Mouse (Mus musculus) limb, embryonic 15.5 days (tissue): ENCODE data around the gene Xrcc4. TPM values are rescaled to one million over a fixed set of nuclear protein-coding genes. Genes with fewer than 3 reads are reported as not detected.
"Not testable (repeated sequence)": the region's sequence is repeated elsewhere in the genome, so short reads cannot be mapped to it uniquely, and the experiment has no call there.

ENCODE experiments used
- ATAC-seq: fragments of 200-750 bp; cut with Nextera tagmentation; 2 replicates; pipeline ENCODE4 v1.8.0; 2017; ENCODE audit warnings: low read depth, moderate TSS enrichment; ENCODE audit not compliant: insufficient number of reproducible peaks, low FRiP score, low TSS enrichment
- H3K27ac ChIP-seq: fragments of 300-500 bp; sonication (generic); 2 replicates; pipeline ENCODE4 v1.5.1; 2015; ENCODE audit warnings: moderate library complexity, mild to moderate bottlenecking, inconsistent platforms
- H3K27me3 ChIP-seq: fragments of 300-500 bp; sonication (generic); 2 replicates; pipeline ENCODE4 v1.6.1; 2015; ENCODE audit warnings: inconsistent platforms
- H3K36me3 ChIP-seq: fragments of 300-500 bp; sonication (generic); 2 replicates; pipeline ENCODE4 v1.6.1; 2015; ENCODE audit warnings: inconsistent platforms
- H3K4me1 ChIP-seq: fragments of 300-500 bp; sonication (generic); 2 replicates; pipeline ENCODE4 v1.6.1; 2015; ENCODE audit warnings: inconsistent platforms
- H3K4me2 ChIP-seq: fragments of 300-500 bp; sonication (generic); 2 replicates; pipeline ENCODE4 v1.6.1; 2015; ENCODE audit warnings: mild to moderate bottlenecking, inconsistent platforms
- H3K4me3 ChIP-seq: fragments of 300-500 bp; sonication (generic); 2 replicates; pipeline ENCODE4 v1.5.1; 2015; ENCODE audit warnings: mild to moderate bottlenecking, inconsistent platforms
- H3K9ac ChIP-seq: fragments of 300-500 bp; sonication (generic); 2 replicates; pipeline ENCODE4 v1.6.1; 2015; ENCODE audit warnings: inconsistent platforms
- H3K9me3 ChIP-seq: fragments of 300-500 bp; sonication (generic); 2 replicates; pipeline ENCODE4 v1.6.1; 2016; ENCODE audit warnings: inconsistent platforms
- WGBS: fragments of 180-500 bp; shearing (Covaris S2); methylation state at CpG from one replicate; pipeline ENCODE4 v1.1.7; 2015; 5-methylcytosine and 5-hydroxymethylcytosine counted together
- polyA plus RNA-seq: library from polyadenylated mRNA; unstranded; fragments of >200 nt; fragmentation: Nextera tagmentation; extraction: Ambion mirVana; gene quantifications from 2 replicates; pipeline ENCODE4 v1.2.1, GENCODE M21; 2015

The Xrcc4 gene
- 11.2 and 14.8 TPM in 2 replicates for polyA plus RNA-seq

DNA sequence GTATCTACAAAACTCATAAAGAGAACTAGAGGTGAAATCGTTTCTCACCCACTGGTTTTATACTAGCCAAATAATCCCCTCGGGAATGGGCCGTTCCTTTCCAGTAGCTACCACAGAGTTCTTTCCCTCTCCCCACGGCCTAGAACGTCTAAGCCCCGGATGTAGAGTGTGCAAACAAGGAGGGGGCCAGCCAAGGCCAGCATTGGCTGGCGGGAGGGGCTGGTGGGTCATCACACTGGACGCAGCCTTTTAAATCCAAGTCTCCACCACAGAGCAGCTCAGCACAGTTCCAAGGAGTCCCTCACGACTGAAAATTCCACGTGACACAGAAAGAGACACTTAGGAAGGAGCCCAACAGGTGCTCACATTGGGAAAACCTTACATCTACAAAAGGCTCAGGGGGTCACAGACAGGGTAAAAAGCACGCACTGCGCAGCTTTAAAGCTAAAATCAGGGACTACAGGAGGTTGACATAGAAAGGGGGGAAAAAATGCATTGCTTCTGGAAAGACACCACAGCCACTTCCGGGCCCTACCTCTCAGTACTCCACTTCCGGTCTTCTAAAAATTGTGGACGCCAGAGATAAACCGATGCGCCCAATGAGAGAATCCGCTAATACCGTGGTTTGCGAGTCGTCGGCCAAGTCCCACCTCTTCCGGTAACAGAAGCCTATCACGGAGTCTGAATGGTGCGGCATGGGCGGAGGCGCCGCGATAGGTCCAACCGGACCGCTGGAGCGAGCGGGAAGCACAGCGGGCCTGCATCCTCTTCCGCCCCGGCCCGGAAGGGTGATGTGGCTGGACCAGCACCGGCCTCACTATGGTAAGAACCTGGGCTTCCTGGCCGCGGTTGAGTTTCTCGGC, at the start of gene Xrcc4, which contains the start of gene Tmem167:
Xrcc4 (minus strand) TSS at position 647 of the 863 bp plus-strand sequence.
Tmem167 (plus strand) TSS at position 162 of the 863 bp plus-strand sequence.
- H3K36me3 ChIP-seq, result 0 out of 2 replicates have a peak, but pooled peaks cover 2% of the 10 kb centered on the region
- ATAC-seq, result peak; percentile 100

DNA sequence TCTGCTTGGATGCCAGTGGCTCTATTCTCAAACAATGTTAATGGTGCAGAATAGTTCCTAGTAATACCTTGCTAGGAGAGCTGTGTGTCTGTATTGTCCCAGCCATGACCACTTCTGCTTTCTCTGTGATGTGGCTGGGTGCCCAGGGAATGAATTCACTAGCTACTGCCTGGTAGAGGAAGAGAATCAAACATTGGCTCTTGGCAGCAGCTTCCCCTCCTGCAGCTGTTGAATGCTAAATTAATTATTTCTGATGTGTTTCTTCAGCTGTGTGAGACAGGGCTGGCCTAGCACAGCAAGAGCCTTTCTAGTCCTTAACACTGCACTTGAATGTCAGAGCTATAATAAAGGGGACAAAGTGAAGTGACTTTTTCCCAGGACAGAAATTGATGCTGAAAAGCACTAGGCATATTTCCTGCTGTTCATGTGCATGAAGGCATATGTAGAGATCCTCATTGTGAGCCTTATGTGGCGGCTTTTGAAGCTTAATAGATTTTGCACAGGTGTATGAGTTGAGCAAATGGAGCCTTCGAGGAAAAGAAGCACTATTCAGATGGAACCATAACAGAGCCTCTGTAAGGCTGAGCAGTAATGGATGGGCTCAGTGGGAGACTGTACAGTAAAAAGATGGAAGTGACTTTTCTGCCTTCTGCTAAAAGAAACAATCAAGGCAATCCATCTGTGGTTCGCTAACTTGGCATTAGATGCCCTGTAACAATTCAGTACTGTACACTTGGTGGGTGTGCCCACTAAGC, 46.9 kb upstream of the Xrcc4 start:
- no peak overlapping the region for H3K27ac ChIP-seq
- H3K36me3 ChIP-seq, result no peaks in the 10 kb centered on the region
- no peaks in the 10 kb centered on the region for H3K9me3 ChIP-seq
- no peak; the same call in 1 of the 2 replicates for ATAC-seq
- H3K27me3 ChIP-seq, result no peaks in the 10 kb centered on the region
- H3K4me1 ChIP-seq, result 0 out of 2 replicates have a peak, but pooled peaks cover 2% of the 10 kb centered on the region
- 69% methylated on average over 3 of the region's 3 CpGs for WGBS
- H3K4me2 ChIP-seq, result no peak overlapping the region
- H3K9ac ChIP-seq, result no peak overlapping the region
- no peak overlapping the region for H3K4me3 ChIP-seq

More for the DNA sequence above, at the start of gene Xrcc4, which contains the start of gene Tmem167:
- Histone ChIP-seq H3K27ac (peak within 1 kb of the TSS; percentile 89), H3K4me2 (peak within 1 kb of the TSS; percentile 76), H3K4me1 (0 out of 2 replicates have a peak, but pooled peaks cover 4% of the 10 kb centered on the region), H3K9ac (peak within 1 kb of the TSS; percentile 89), H3K4me3 (peak within 1 kb of the TSS; percentile 85), H3K9me3 (no peaks in the 10 kb centered on the region), H3K27me3 (no peaks in the 10 kb centered on the region)
- WGBS, result 3% methylated on average over 41 of the region's 41 CpGs

DNA sequence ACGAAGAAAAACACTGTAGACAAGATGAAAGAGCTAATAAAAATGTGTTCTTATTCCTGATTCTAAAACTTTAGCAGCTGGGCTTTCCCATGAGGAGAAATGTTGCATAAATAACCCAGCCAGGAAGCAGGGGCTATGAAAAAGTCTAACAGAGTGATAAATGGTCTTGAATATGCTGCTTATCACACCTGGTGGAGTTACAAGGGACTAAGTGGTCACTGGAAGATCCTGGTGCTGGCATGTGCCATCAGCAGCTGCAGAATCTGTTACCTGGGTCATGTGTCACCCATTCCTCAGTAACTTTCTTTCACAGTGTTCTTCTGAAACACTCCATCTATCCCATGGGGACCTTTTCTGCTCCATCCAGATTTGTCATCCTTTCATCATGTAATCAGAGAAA, 22.3 kb upstream of the Xrcc4 start:
- 59% methylated on average over 1 of the region's 1 CpGs for WGBS
- no peaks in the 10 kb centered on the region for H3K4me1 ChIP-seq
- H3K9ac ChIP-seq, result no peak overlapping the region
- no peak overlapping the region for H3K27ac ChIP-seq
- no peaks in the 10 kb centered on the region for H3K36me3 ChIP-seq
- no peaks in the 10 kb centered on the region for H3K27me3 ChIP-seq
- no peak overlapping the region for H3K4me3 ChIP-seq
- H3K9me3 ChIP-seq, result no peaks in the 10 kb centered on the region
- no peak for ATAC-seq
- H3K4me2 ChIP-seq, result no peak overlapping the region

DNA sequence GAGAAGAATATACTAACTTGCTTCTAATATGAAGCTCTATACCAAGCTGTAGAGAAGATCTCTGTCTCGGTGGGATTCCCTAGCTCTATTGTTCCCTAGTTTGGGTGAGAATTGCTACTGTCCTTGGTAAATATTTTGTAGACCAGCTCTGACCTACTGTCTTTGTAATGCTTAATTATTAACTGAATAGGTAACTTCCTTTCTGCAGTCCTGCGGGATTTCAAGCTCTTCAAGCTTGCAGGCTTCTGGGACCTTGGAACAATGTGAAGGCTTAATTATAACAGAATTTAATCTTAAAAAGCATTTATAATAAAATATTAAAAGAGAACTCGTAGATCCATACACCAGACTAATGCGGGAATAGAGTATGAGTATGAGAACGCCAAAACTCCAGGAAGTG, 19.3 kb upstream of the Xrcc4 start:
- WGBS, result 96% methylated on average over 5 of the region's 5 CpGs
- H3K36me3 ChIP-seq, result peaks cover 19% of the 10 kb centered on the region
- not testable (repeated sequence) for H3K27me3 ChIP-seq, H3K9ac ChIP-seq, H3K27ac ChIP-seq, H3K4me1 ChIP-seq, H3K4me3 ChIP-seq, ATAC-seq, H3K4me2 ChIP-seq, H3K9me3 ChIP-seq

DNA sequence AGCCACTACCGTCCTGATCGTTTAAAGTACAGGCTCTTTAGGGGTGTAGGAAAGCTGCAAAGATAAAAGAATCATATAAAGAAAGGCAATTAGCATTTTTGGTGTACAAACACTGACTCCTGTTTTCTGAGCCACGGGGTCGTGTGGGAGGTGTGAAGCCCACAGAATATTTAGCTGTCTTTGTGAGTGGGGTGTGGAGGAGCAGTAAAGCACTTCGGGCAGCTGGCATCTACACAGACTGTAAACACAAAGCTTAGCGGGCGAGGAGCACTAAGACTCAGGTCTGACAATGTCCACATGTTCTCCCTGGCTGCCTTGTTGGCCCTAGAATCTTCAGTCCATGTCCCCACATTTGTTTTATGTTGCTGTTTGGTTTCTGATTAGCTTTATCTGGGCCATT, 16.7 kb upstream of the Xrcc4 start:
- WGBS, result 94% methylated on average over 7 of the region's 7 CpGs
- Histone ChIP-seq H3K4me1 (no peaks in the 10 kb centered on the region), H3K27ac (no peak overlapping the region), H3K9ac (no peak overlapping the region), H3K36me3 (peaks cover 35% of the 10 kb centered on the region), H3K27me3 (no peaks in the 10 kb centered on the region), H3K9me3 (no peaks in the 10 kb centered on the region), H3K4me3 (no peak overlapping the region), H3K4me2 (no peak overlapping the region)
- ATAC-seq, result no peak

DNA sequence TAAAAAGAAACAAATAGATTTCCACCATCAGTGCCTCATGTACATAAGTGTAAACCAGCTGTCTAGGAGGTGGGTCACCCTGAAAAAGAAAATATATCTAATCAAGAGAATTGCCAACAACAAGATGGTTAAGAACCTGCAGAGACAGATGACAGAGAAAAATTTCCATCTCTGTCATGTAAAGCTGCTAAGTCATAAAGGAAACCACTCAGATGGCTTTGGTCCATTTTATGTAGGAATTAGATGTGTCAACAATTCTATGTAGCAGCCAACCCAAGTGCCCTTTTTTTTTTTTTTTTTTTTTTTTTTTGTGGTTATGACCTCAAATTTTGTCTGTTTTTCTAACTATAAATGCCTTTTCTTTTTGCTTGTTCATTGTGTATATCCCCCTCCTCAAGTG, 12.1 kb upstream of the Xrcc4 start:
- Histone ChIP-seq H3K27ac (no peak overlapping the region), H3K4me1 (no peaks in the 10 kb centered on the region), H3K36me3 (peaks cover 37% of the 10 kb centered on the region), H3K27me3 (no peaks in the 10 kb centered on the region), H3K9ac (no peak overlapping the region), H3K4me2 (no peak overlapping the region), H3K4me3 (no peak overlapping the region), H3K9me3 (no peaks in the 10 kb centered on the region)
- ATAC-seq, result no peak

DNA sequence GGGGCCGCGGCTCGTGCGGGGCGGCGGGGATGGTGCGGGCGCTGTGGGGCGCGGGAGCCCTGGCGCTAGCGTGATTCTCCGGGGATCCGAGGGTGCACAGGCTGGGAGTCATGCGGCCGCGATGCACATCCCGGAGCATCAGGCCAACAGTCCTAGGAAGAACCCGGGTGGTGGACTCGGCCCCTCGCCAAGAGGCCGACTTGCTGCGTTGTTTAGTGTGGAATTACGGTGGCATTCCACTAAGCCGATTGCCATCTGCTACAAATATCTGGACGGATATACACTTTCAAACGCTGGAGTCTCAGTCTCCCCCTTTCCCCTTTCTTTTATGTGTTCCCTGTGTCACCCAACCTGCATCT, 396 bp upstream of the Xrcc4 start:
- Histone ChIP-seq H3K9ac (peak overlapping the region; percentile 89), H3K4me2 (peak overlapping the region; percentile 50)

DNA sequence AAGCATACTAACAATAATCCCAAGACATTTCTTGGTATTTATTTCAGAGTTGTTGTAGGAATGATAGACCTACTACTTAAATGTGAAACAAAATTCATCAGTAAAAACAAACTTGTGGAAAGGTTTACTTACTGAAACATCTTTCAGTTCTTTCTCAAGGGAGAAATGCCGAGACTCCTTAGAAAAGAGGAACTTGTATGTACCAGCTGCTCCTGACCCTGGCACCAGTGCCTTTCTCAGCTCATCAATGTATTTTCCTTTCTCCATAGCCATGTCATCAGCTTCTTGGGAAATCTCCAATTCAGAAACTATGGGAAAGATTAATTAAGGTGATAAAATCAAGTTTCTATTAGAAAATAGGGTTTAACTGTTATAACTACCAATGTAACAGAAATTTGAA, 27.5 kb downstream of the Xrcc4 start:
- H3K36me3 ChIP-seq, result no peaks in the 10 kb centered on the region
- no peaks in the 10 kb centered on the region for H3K4me1 ChIP-seq
- no peaks in the 10 kb centered on the region for H3K27me3 ChIP-seq
- H3K27ac ChIP-seq, result no peak overlapping the region
- no peak overlapping the region for H3K4me3 ChIP-seq
- 82% methylated on average over 1 of the region's 1 CpGs for WGBS
- H3K9me3 ChIP-seq, result no peaks in the 10 kb centered on the region
- no peak overlapping the region for H3K9ac ChIP-seq
- ATAC-seq, result no peak
- no peak overlapping the region for H3K4me2 ChIP-seq

More for the DNA sequence above, 396 bp upstream of the Xrcc4 start:
- Histone ChIP-seq H3K4me3 (peak overlapping the region; percentile 85), H3K27me3 (no peaks in the 10 kb centered on the region), H3K4me1 (0 out of 2 replicates have a peak, but pooled peaks cover 4% of the 10 kb centered on the region), H3K27ac (peak overlapping the region; percentile 89), H3K9me3 (no peaks in the 10 kb centered on the region), H3K36me3 (0 out of 2 replicates have a peak, but pooled peaks cover 2% of the 10 kb centered on the region)
- ATAC-seq, result peak; percentile 68
- WGBS, result under 1% methylated on average over 27 of the region's 27 CpGs

DNA sequence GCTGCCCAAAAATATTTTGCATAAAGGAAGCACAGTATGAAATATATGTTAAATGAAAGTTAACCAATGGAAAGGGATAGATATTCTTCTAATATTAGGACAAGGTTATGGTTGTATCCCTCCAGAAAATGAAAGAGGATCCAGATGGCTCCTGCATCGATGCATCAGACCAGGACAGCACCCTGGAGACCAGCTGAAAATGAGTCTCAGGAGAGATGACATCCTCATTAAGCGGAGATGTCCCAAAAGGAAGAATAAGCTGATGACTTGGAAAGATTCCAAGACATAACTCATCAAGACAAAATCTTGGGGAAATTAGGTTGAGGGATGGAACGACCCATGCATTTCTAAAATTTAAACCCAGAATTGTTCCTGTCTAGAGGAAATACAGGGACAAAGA, 37.0 kb downstream of the Xrcc4 start:
- no peak overlapping the region for H3K4me3 ChIP-seq
- H3K36me3 ChIP-seq, result no peaks in the 10 kb centered on the region
- H3K27me3 ChIP-seq, result no peaks in the 10 kb centered on the region
- no peaks in the 10 kb centered on the region for H3K9me3 ChIP-seq
- no peak for ATAC-seq
- H3K27ac ChIP-seq, result no peak overlapping the region
- H3K4me2 ChIP-seq, result no peak overlapping the region
- 71% methylated on average over 3 of the region's 3 CpGs for WGBS
- no peak overlapping the region for H3K9ac ChIP-seq
- H3K4me1 ChIP-seq, result no peaks in the 10 kb centered on the region

DNA sequence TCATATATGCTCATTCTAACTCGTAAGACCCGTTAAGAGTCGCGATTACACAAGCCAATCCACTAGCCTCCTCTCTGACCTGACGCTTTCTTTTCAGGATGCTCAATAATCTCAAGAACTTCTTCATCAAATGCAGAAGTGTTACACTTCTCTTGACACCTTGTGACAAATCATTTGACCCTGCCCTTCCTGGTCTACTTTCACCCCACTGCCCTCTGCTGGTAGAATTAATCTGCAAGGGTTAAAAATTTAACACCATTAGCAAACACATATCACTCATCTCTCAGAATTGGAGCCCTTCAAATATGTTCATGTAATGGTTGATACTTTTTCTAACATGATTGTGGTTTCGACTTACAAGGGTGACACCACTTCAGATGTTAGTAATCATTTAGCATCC, 37.7 kb downstream of the Xrcc4 start:
- 77% methylated on average over 6 of the region's 6 CpGs for WGBS

DNA sequence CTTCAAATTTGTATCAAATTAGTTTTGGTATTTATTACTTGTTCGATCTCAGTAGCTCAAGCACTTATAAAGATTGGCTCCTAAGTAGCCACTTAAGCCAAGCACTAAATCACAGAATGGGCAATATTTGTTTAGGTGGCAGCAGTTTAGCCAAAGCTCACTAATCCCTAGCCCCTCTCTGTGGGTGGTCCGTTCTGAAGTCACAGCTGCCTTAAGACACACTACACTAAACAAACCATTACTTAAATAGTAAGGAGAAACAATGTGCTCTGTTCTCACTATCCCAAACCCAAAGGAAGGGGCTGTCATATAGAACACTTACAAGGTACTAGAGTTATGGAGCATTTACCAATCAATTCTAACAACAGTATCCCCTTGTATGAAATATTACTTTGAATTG, 49.8 kb downstream of the Xrcc4 start:
- Histone ChIP-seq H3K27ac (no peak overlapping the region), H3K9me3 (no peaks in the 10 kb centered on the region), H3K4me1 (no peaks in the 10 kb centered on the region), H3K4me2 (no peak overlapping the region), H3K9ac (no peak overlapping the region), H3K27me3 (no peaks in the 10 kb centered on the region), H3K4me3 (no peak overlapping the region), H3K36me3 (no peaks in the 10 kb centered on the region)
- 25% methylated on average over 2 of the region's 2 CpGs for WGBS
- no peak for ATAC-seq

More for the DNA sequence above, 37.7 kb downstream of the Xrcc4 start:
- Histone ChIP-seq H3K4me3 (no peak overlapping the region), H3K9ac (no peak overlapping the region), H3K4me2 (no peak overlapping the region), H3K4me1 (no peaks in the 10 kb centered on the region), H3K9me3 (no peaks in the 10 kb centered on the region), H3K27me3 (no peaks in the 10 kb centered on the region), H3K36me3 (no peaks in the 10 kb centered on the region), H3K27ac (no peak overlapping the region)
- no peak for ATAC-seq

DNA sequence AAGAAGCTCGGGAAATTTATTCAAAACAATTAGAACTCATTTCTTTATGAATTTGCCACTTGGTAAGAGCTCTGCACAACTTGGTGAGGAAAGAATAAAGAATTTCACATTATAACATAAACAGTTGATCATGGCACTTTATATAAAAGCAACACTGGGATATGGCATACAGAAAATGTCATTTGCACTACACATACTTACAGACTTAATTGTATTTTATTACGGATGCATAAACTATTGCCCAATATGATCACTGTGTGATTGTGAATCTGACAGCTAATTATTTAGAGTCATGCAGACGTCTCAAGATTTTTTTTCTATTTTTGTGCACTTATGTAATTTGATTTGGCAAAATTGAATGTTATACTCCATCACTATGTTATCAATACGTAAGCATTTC, 56.4 kb downstream of the Xrcc4 start:
- no peak overlapping the region for H3K4me3 ChIP-seq
- no peaks in the 10 kb centered on the region for H3K27me3 ChIP-seq
- H3K9ac ChIP-seq, result no peak overlapping the region
- no peaks in the 10 kb centered on the region for H3K36me3 ChIP-seq
- no peaks in the 10 kb centered on the region for H3K9me3 ChIP-seq
- no peak overlapping the region for H3K4me2 ChIP-seq
- WGBS, result 73% methylated on average over 4 of the region's 4 CpGs
- no peaks in the 10 kb centered on the region for H3K4me1 ChIP-seq
- no peak overlapping the region for H3K27ac ChIP-seq
- no peak for ATAC-seq
